Mouse (Mus musculus) stomach, postnatal 0 days (tissue): Measurements from ENCODE around the gene Cox6b2. TPM values are rescaled to one million over a fixed set of nuclear protein-coding genes. Genes with fewer than 3 reads are reported as not detected.

Experiments used
- ATAC-seq: fragments of 200-750 bp; cut with Nextera tagmentation; 2 replicates; pipeline ENCODE4 v1.8.0; 2017; ENCODE audit not compliant: low FRiP score, low TSS enrichment
- DNase-seq: peaks from one replicate; pipeline ENCODE4 v3.0.0-alpha.2; 2016; ENCODE audit warnings: low spot score
- H3K27ac ChIP-seq: fragments of 300-500 bp; sonication (generic); replicated peaks from 2 replicates; pipeline ENCODE4 v1.5.1; 2014; ENCODE audit warnings: mild to moderate bottlenecking, control low read depth
- H3K27me3 ChIP-seq: fragments of 300-500 bp; sonication (generic); 2 replicates; pipeline ENCODE4 v1.6.1; 2014; ENCODE audit warnings: low read length; ENCODE audit not compliant: control insufficient read depth, insufficient read depth
- H3K36me3 ChIP-seq: fragments of 300-500 bp; sonication (generic); 2 replicates; pipeline ENCODE4 v1.6.1; 2014; ENCODE audit warnings: low read length, mixed read lengths; ENCODE audit not compliant: control insufficient read depth, insufficient read depth
- H3K4me1 ChIP-seq: fragments of 300-500 bp; sonication (generic); replicated peaks from 2 replicates; pipeline ENCODE4 v1.6.1; 2014; ENCODE audit warnings: antibody characterized with exemption; ENCODE audit not compliant: control insufficient read depth, insufficient read depth
- H3K4me2 ChIP-seq: fragments of 300-500 bp; sonication (generic); replicated peaks from 2 replicates; pipeline ENCODE4 v1.6.1; 2014; ENCODE audit warnings: low read depth, mild to moderate bottlenecking, control low read depth, moderate library complexity
- H3K4me3 ChIP-seq: fragments of 300-500 bp; sonication (generic); 2 replicates; pipeline ENCODE4 v1.5.1; 2014; ENCODE audit warnings: low read depth, low read length, control low read depth
- H3K9ac ChIP-seq: fragments of 300-500 bp; sonication (generic); 2 replicates; pipeline ENCODE4 v1.6.1; 2014; ENCODE audit warnings: mild to moderate bottlenecking, low read length, control low read depth, mixed read lengths
- H3K9me3 ChIP-seq: fragments of 300-500 bp; sonication (generic); 2 replicates; pipeline ENCODE4 v1.6.1; 2016; ENCODE audit warnings: low read length; ENCODE audit not compliant: control insufficient read depth
- CTCF ChIP-seq: IDR thresholded peaks from 2 replicates; pipeline ENCODE4 v1.5.1; 2016; ENCODE audit warnings: antibody characterized with exemption, low read depth, mild to moderate bottlenecking, moderate library complexity
- EP300 ChIP-seq: optimal IDR thresholded peaks from 2 replicates; pipeline ENCODE3; 2016; ENCODE audit warnings: antibody characterized with exemption
- WGBS: fragments of 180-500 bp; shearing (Covaris S2); extraction: QIAGEN DNeasy Blood & Tissue Kit; methylation state at CpG from one replicate; pipeline ENCODE4 v1.1.7; 2014; 5-methylcytosine and 5-hydroxymethylcytosine counted together
- polyA plus RNA-seq: library from polyadenylated mRNA; unstranded; fragments of >200 nt; fragmentation: Nextera tagmentation; extraction: Ambion mirVana; gene quantifications from 2 replicates; pipeline ENCODE4 v1.2.1, GENCODE M21; 2015

The Cox6b2 gene
- polyA plus RNA-seq, 1 experiment from 2014 or later: 46.5 TPM

DNA sequence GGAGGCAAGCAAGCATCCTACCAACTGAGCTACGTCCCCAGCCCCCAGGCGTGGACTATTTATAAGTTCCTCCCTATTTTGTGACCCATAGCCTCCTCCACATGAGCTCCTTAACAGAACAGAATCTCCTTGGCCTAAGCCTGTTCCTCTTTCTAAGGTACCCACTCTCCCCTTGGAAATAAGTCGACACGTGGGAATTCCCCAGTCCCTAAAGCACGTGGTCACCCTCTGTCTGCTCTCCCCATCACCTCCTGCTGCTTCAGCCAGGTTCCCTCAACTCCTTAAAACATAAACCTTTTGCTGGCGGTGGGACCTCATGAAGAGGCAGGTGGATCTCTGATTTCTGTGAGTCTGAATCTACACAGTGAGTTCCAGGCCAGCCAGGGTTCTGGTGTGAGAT is 35.9 kb downstream of the Cox6b2 start:
- no peak for ATAC-seq
- no peak for DNase-seq
- 71% methylated on average over 6 of the region's 6 CpGs for WGBS
- Histone ChIP-seq H3K4me3 (no peak overlapping the region), H3K4me1 (no peaks in the 10 kb centered on the region), H3K36me3 (no peaks in the 10 kb centered on the region), H3K27me3 (no peaks in the 10 kb centered on the region), H3K9me3 (no peaks in the 10 kb centered on the region), H3K27ac (no peak overlapping the region), H3K4me2 (no peak overlapping the region), H3K9ac (no peak overlapping the region)
- TF ChIP-seq CTCF: no peak
- no peak for TF ChIP-seq EP300

- no peak overlapping the region for H3K4me2 ChIP-seq
- H3K4me1 ChIP-seq: no peaks in the 10 kb centered on the region
- H3K9ac ChIP-seq: no peak overlapping the region
- DNase-seq (no peak), ATAC-seq (no peak)
- 77% methylated on average over 3 of the region's 3 CpGs for WGBS
- peaks cover 7% of the 10 kb centered on the region; the same call in 1 of the 2 replicates for H3K36me3 ChIP-seq
- TF ChIP-seq CTCF (peak; percentile 57), EP300 (no peak)
- H3K27ac ChIP-seq: no peak overlapping the region
- no peaks in the 10 kb centered on the region for H3K27me3 ChIP-seq
- no peak overlapping the region for H3K4me3 ChIP-seq
- H3K9me3 ChIP-seq: no peaks in the 10 kb centered on the region
Measured at GRCm38 (mm10) chr7:4712594-4712993, 40.3 kb downstream of the Cox6b2 start.

- ATAC-seq: no peak
- TF ChIP-seq CTCF (peak; percentile 75), EP300 (no peak)
Measured at GRCm38 (mm10) chr7:4705098-4705497, 47.8 kb downstream of the Cox6b2 start.

DNA sequence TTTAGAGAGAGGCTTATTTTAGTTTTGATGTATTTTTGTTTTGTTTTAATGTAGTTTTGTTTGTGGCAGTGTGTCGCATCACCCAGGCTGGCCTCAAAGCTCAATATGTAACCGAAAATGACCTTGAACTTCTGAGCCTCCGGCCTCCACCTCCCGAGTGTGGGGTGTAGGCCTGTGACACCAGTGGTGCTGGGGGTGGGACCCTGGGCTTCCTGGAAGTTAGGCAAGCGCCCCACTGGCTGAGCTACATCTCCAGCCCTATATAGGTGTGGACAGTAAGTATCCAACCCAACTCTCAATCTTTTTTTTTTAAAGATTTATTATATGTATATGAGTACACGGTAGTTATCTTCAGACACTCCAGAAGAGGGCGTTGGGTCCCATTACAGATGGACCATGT is 49.7 kb downstream of the Cox6b2 start:
- Histone ChIP-seq H3K9ac (no peak overlapping the region), H3K27me3 (no peaks in the 10 kb centered on the region), H3K9me3 (no peaks in the 10 kb centered on the region), H3K36me3 (no peaks in the 10 kb centered on the region; the same call in 1 of the 2 replicates), H3K4me3 (no peak overlapping the region), H3K4me1 (no peaks in the 10 kb centered on the region), H3K4me2 (no peak overlapping the region), H3K27ac (no peak overlapping the region)
- DNase-seq (no peak), ATAC-seq (no peak)
- WGBS: 95% methylated on average over 7 of the region's 7 CpGs
- no peak for TF ChIP-seq EP300
- no peak for TF ChIP-seq CTCF

More at GRCm38 (mm10) chr7:4705098-4705497, 47.8 kb downstream of the Cox6b2 start:
- H3K9ac ChIP-seq: no peak overlapping the region
- peaks cover 4% of the 10 kb centered on the region; the same call in 1 of the 2 replicates for H3K36me3 ChIP-seq
- H3K4me2 ChIP-seq: no peak overlapping the region
- no peak overlapping the region for H3K27ac ChIP-seq
- H3K4me3 ChIP-seq: no peak overlapping the region
- peak; percentile 59 for DNase-seq
- 51% methylated on average over 18 of the region's 18 CpGs for WGBS
- H3K9me3 ChIP-seq: no peaks in the 10 kb centered on the region
- no peaks in the 10 kb centered on the region for H3K27me3 ChIP-seq
- H3K4me1 ChIP-seq: no peaks in the 10 kb centered on the region

DNA sequence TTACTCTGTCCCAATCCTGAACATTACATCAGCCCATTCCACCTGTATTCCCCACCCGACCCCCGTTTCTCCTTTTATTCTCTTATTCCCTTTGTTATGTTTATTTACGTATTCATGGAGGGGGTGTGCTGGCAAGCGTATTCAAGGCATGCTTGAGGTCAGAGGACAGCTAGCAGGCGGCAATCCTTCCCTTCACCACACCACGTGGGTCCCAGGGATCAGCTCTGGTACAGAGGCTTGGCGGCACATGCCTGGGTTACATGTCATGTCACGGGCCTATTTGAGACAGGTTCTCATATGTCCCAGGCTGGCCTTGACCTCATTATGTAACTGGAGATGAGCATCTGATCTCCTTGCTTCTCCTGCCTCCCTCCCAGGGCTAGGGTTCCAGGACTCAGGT is 50.6 kb downstream of the Cox6b2 start:
- Histone ChIP-seq H3K27me3 (no peaks in the 10 kb centered on the region), H3K27ac (no peak overlapping the region), H3K4me1 (no peaks in the 10 kb centered on the region), H3K9ac (no peak overlapping the region), H3K9me3 (no peaks in the 10 kb centered on the region), H3K36me3 (no peaks in the 10 kb centered on the region; the same call in 1 of the 2 replicates), H3K4me3 (no peak overlapping the region), H3K4me2 (no peak overlapping the region)
- TF ChIP-seq EP300: no peak
- no peak for TF ChIP-seq CTCF
- 57% methylated on average over 8 of the region's 8 CpGs for WGBS
- ATAC-seq: no peak
- DNase-seq: no peak

Other genes with a start within 250 kb of the Cox6b2 start
- gene Tnnt1, start 236.7 kb downstream of the Cox6b2 start, polyA plus RNA-seq: 15.5 and 16.5 TPM in 2 replicates
- gene Tnni3, start 228.9 kb downstream of the Cox6b2 start, polyA plus RNA-seq: 24.4 and 30.4 TPM in 2 replicates
- 0.89 and 0.98 TPM in 2 replicates for gene Dnaaf3, start 220.6 kb downstream of the Cox6b2 start, polyA plus RNA-seq
- 6.7 and 7.2 TPM in 2 replicates for gene Syt5, start 205.6 kb downstream of the Cox6b2 start, polyA plus RNA-seq
- 1.9 TPM in 2 replicates for gene Ptprh, start 149.1 kb downstream of the Cox6b2 start, polyA plus RNA-seq
- 0.22 and 0.23 TPM in 2 replicates for gene Tmem86b, start 121.7 kb downstream of the Cox6b2 start, polyA plus RNA-seq
- gene Ppp6r1, start 94.1 kb downstream of the Cox6b2 start, polyA plus RNA-seq: 3.9 and 6.2 TPM in 2 replicates
- 59.1 and 60.7 TPM in 2 replicates for gene Hspbp1, start 68.0 kb downstream of the Cox6b2 start, polyA plus RNA-seq
- 0.36 and 0.42 TPM in 2 replicates for gene Brsk1, start 62.5 kb downstream of the Cox6b2 start, polyA plus RNA-seq
- 2.2 and 2.4 TPM in 2 replicates for gene Tmem150b, start 27.8 kb downstream of the Cox6b2 start, polyA plus RNA-seq
- 31.8 and 32.5 TPM in 2 replicates for gene Kmt5c, start 13.0 kb downstream of the Cox6b2 start, polyA plus RNA-seq
- gene Fam71e2, start 18.2 kb upstream of the Cox6b2 start, polyA plus RNA-seq: not detected in 2 replicates
- 0.42 and 0.65 TPM in 2 replicates for gene Il11, start 29.8 kb upstream of the Cox6b2 start, polyA plus RNA-seq
- gene Tmem190, start 29.8 kb upstream of the Cox6b2 start, polyA plus RNA-seq: 0.42 and 0.80 TPM in 2 replicates
- 69.0 and 70.7 TPM in 2 replicates for gene Tmem238, start 36.6 kb upstream of the Cox6b2 start, polyA plus RNA-seq
- gene Rpl28, start 39.8 kb upstream of the Cox6b2 start, polyA plus RNA-seq: 322 and 359 TPM in 2 replicates
- 95.5 and 111 TPM in 2 replicates for gene Ube2s, start 59.5 kb upstream of the Cox6b2 start, polyA plus RNA-seq
- gene Shisa7, start 91.6 kb upstream of the Cox6b2 start, polyA plus RNA-seq: 0.15 and 0.16 TPM in 2 replicates
- 17.5 and 21.7 TPM in 2 replicates for gene Isoc2b, start 117.2 kb upstream of the Cox6b2 start, polyA plus RNA-seq
- gene Isoc2a, start 124.1 kb upstream of the Cox6b2 start, polyA plus RNA-seq: 0.56 and 0.67 TPM in 2 replicates
- not detected in 2 replicates for gene Gm36210, start 153.4 kb upstream of the Cox6b2 start, polyA plus RNA-seq
- gene Zfp628, start 162.1 kb upstream of the Cox6b2 start, polyA plus RNA-seq: 1.8 and 1.9 TPM in 2 replicates
- 2.3 and 2.5 TPM in 2 replicates for gene Nat14, start 168.9 kb upstream of the Cox6b2 start, polyA plus RNA-seq
- gene Ssc5d, start 172.7 kb upstream of the Cox6b2 start, polyA plus RNA-seq: 1.3 and 1.9 TPM in 2 replicates
- gene Sbk2, start 211.3 kb upstream of the Cox6b2 start, polyA plus RNA-seq: 0.15 TPM in 1 of 2 replicates, not detected in the other
- 0.04 TPM in 1 of 2 replicates, not detected in the other for gene Sbk3, start 218.1 kb upstream of the Cox6b2 start, polyA plus RNA-seq
- gene Zfp579, start 243.1 kb upstream of the Cox6b2 start, polyA plus RNA-seq: 10.9 and 15.0 TPM in 2 replicates